Comparison of ENCODE assay signal across 13 mouse cellular contexts in the genomic region with DNA sequence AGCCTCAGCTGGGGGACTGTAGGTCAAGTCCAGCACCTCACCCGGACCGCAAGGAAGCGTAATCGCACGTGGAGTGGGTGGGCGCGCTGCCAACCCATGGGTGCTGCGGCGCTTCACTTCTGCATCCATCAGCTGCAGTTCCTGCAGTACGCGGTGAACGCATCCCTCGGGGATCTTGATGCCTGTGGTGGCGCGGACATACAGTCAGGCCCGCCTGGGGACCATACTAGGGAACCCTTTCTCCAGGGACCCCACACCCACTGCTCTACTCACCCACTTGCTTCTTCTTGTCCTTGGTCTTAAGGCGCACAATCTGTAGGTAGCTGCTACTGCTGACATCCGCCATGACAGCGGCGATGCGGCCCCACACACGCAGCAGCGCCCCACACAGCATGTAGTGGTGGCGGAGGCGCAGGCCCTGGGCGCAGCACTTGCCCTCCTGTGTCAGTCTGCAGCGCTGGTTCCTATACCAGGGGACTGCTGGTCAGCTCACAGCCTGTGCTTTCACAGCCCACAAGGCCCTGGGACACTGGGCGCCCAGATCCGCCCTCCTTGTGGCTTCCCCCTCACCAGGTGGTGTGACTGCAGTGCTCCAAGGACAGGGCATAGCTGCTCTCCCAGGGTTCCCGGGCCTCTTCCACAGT. TPM values are rescaled to one million over a fixed set of nuclear protein-coding genes. Genes with fewer than 3 reads are reported as not detected.
A peak's percentile ranks its signal among the peaks of the same experiment; 100 is the strongest.
DNase-seq lines count a peak whose midpoint lies in the region; ATAC-seq and TF ChIP-seq lines count a peak whose summit lies in the region.
"Had no signal": no experiment of that assay in that cellular context is flagged by ENCODE, and none has a peak within 500 bp of the region (broad histone marks: within the 10 kb centered on the region; RNA-seq: fewer than 3 reads in every experiment).

No protein-coding gene starts in this region.

- TF ChIP-seq CTCF in ES-Bruce4 (IDR thresholded peaks at IDR 0.05; ENCODE audit: low read depth, low read length): no peak

- no peak overlapping the region for H3K27ac ChIP-seq in intestine, embryonic 16.5 days (ENCODE audit: low read length)
- H3K27ac ChIP-seq in intestine, embryonic 15.5 days: no peak overlapping the region
- H3K27ac ChIP-seq in ES-Bruce4 (ENCODE audit: insufficient read depth, low read length): no peak overlapping the region
- H3K27ac ChIP-seq: forebrain, embryonic 12.5 days; midbrain, embryonic 15.5 days had no signal

- WGBS in intestine, embryonic 16.5 days: 73% methylated on average over 30 of the region's 30 CpGs
- 77% methylated on average over 30 of the region's 30 CpGs for WGBS in intestine, embryonic 15.5 days

- no peak overlapping the region for H3K4me3 ChIP-seq in intestine, embryonic 16.5 days (ENCODE audit: low read length)
- H3K4me3 ChIP-seq in intestine, embryonic 15.5 days (replicated peaks): no peak overlapping the region
- H3K4me3 ChIP-seq in megakaryocyte, embryonic 14.5 days (replicated peaks): peak overlapping the region; percentile 80
- peak overlapping the region; percentile 37 for H3K4me3 ChIP-seq in ES-Bruce4 (ENCODE audit: low read depth, low read length)
- H3K4me3 ChIP-seq: forebrain, embryonic 12.5 days; midbrain, embryonic 15.5 days had no signal

- no peaks in the 10 kb centered on the region for H3K9me3 ChIP-seq in intestine, embryonic 16.5 days (ENCODE audit: control insufficient read depth, low read length)
- no peaks in the 10 kb centered on the region for H3K9me3 ChIP-seq in intestine, embryonic 15.5 days
- no peaks in the 10 kb centered on the region for H3K9me3 ChIP-seq in megakaryocyte, embryonic 14.5 days
- H3K9me3 ChIP-seq in ES-Bruce4 (replicated peaks; ENCODE audit: control insufficient read depth, insufficient read depth, low read length, poor library complexity, severe bottlenecking): no peaks in the 10 kb centered on the region
- H3K9me3 ChIP-seq: forebrain, embryonic 12.5 days; midbrain, embryonic 15.5 days had no signal

- H3K36me3 ChIP-seq in intestine, embryonic 16.5 days (ENCODE audit: control insufficient read depth, insufficient read depth, low read length): peaks cover 20% of the 10 kb centered on the region
- H3K36me3 ChIP-seq in intestine, embryonic 15.5 days: peaks cover 44% of the 10 kb centered on the region
- H3K36me3 ChIP-seq in megakaryocyte, embryonic 14.5 days (replicated peaks; ENCODE audit: low read length): peaks cover 89% of the 10 kb centered on the region
- H3K36me3 ChIP-seq in ES-Bruce4 (ENCODE audit: control insufficient read depth, insufficient read depth, low read length, poor library complexity, severe bottlenecking): peaks cover 20% of the 10 kb centered on the region

- no peak for TF ChIP-seq POLR2A in ES-Bruce4 (IDR thresholded peaks at IDR 0.05; ENCODE audit: insufficient read depth, low read length)

- H3K27me3 ChIP-seq in intestine, embryonic 16.5 days (replicated peaks; ENCODE audit: control insufficient read depth, insufficient read depth, low read length): no peaks in the 10 kb centered on the region
- H3K27me3 ChIP-seq in intestine, embryonic 15.5 days (replicated peaks): no peaks in the 10 kb centered on the region
- no peaks in the 10 kb centered on the region for H3K27me3 ChIP-seq in megakaryocyte, embryonic 14.5 days (replicated peaks)
- H3K27me3 ChIP-seq in ES-Bruce4 (ENCODE audit: control insufficient read depth, insufficient read depth, low read length, poor library complexity, severe bottlenecking): no peaks in the 10 kb centered on the region
- H3K27me3 ChIP-seq: forebrain, embryonic 12.5 days; midbrain, embryonic 15.5 days had no signal

- no peak for ATAC-seq in intestine, embryonic 16.5 days
- no peak for ATAC-seq in intestine, embryonic 15.5 days
- ATAC-seq in megakaryocyte, adult 5-6 weeks (ENCODE audit: poor library complexity, severe bottlenecking): no peak
- ATAC-seq: lung, postnatal 0 days; midbrain, embryonic 15.5 days had no signal

- peak; percentile 37 to 66 for DNase-seq in adrenal gland, adult (ENCODE audit: inconsistent age in 2 of 2, low spot score in 1 of 2)
- no peak for DNase-seq in adrenal gland, postnatal 4 days (ENCODE audit: low spot score in 2 of 2)
- no peak for DNase-seq in urinary bladder, postnatal 4 days (ENCODE audit: low spot score in 2 of 2)
- DNase-seq: cerebellum, adult 2 months; heart, postnatal 4 days had no signal

- peak overlapping the region; percentile 33; the same call in 1 of the 2 replicates for H3K9ac ChIP-seq in intestine, embryonic 16.5 days (ENCODE audit: low read depth, low read length)
- no peak overlapping the region for H3K9ac ChIP-seq in intestine, embryonic 15.5 days
- H3K9ac ChIP-seq in ES-Bruce4 (ENCODE audit: low read depth, poor library complexity, severe bottlenecking): peak overlapping the region; percentile 52
- H3K9ac ChIP-seq: forebrain, embryonic 12.5 days; midbrain, embryonic 15.5 days had no signal

- no peak overlapping the region for H3K4me2 ChIP-seq in intestine, embryonic 16.5 days (ENCODE audit: low read depth, low read length)
- no peak overlapping the region for H3K4me2 ChIP-seq in intestine, embryonic 15.5 days (replicated peaks)
- H3K4me2 ChIP-seq: forebrain, embryonic 12.5 days; midbrain, embryonic 15.5 days had no signal

- peaks cover 16% of the 10 kb centered on the region for H3K4me1 ChIP-seq in intestine, embryonic 16.5 days (ENCODE audit: control insufficient read depth, insufficient read depth, low read length)
- H3K4me1 ChIP-seq in intestine, embryonic 15.5 days (replicated peaks): peaks cover 17% of the 10 kb centered on the region
- peaks cover 78% of the 10 kb centered on the region for H3K4me1 ChIP-seq in megakaryocyte, embryonic 14.5 days
- H3K4me1 ChIP-seq in ES-Bruce4 (ENCODE audit: control insufficient read depth, insufficient read depth, low read length): no peaks in the 10 kb centered on the region

- no peak for TF ChIP-seq EP300 in ES-Bruce4 (IDR thresholded peaks at IDR 0.05; ENCODE audit: insufficient read depth, low read depth, low read length)

RNA-seq across cellular contexts. Expression of gene Gpx4, which starts 10.8 kb away (rescaled TPM):
- 100 to 1,000 TPM; 576 to 622 TPM for total RNA-seq in adrenal gland, postnatal 4 days (2021)
- polyA plus RNA-seq in intestine, embryonic 16.5 days (2015; fragmentation: Nextera tagmentation; extraction: Ambion mirVana): 942 and 972 TPM in 2 replicates
- 712 and 771 TPM in 2 replicates for polyA plus RNA-seq in intestine, embryonic 15.5 days (2015; fragmentation: Nextera tagmentation; extraction: Ambion mirVana)
- polyA plus RNA-seq in megakaryocyte, embryonic 14.5 days (2012; ENCODE audit: insufficient read depth, low replicate concordance): 3,942 and 9,172 TPM in 2 replicates
- total RNA-seq in megakaryocyte, adult 5-6 weeks (2015): 259 and 303 TPM in 2 replicates
- 375 and 378 TPM in 2 replicates for total RNA-seq in megakaryocyte, adult 5-6 weeks (2017)
- 479 and 507 TPM in 2 replicates for polyA plus RNA-seq in ES-Bruce4 (2011; ENCODE audit: insufficient read depth, insufficient read length, low read depth, missing spikeins)

RNA-seq across cellular contexts. Expression of gene Polr2e, which starts 18.2 kb away (rescaled TPM):
- total RNA-seq in adrenal gland, postnatal 4 days (2021): 100 to 1,000 TPM; 103 to 112 TPM
- 190 and 212 TPM in 2 replicates for polyA plus RNA-seq in intestine, embryonic 16.5 days (2015; fragmentation: Nextera tagmentation; extraction: Ambion mirVana)
- polyA plus RNA-seq in intestine, embryonic 15.5 days (2015; fragmentation: Nextera tagmentation; extraction: Ambion mirVana): 206 and 218 TPM in 2 replicates
- 147 and 260 TPM in 2 replicates for polyA plus RNA-seq in megakaryocyte, embryonic 14.5 days (2012; ENCODE audit: insufficient read depth, low replicate concordance)
- total RNA-seq in megakaryocyte, adult 5-6 weeks (2015): 70.2 and 70.7 TPM in 2 replicates
- total RNA-seq in megakaryocyte, adult 5-6 weeks (2017): 58.4 and 69.2 TPM in 2 replicates
- polyA plus RNA-seq in ES-Bruce4 (2011; ENCODE audit: insufficient read depth, insufficient read length, low read depth, missing spikeins): 176 and 180 TPM in 2 replicates

RNA-seq across cellular contexts. Expression of gene Arhgap45, which starts 41.4 kb away (rescaled TPM):
- total RNA-seq in adrenal gland, postnatal 4 days (2021): 1 to 10 TPM; 7.1 to 8.5 TPM
- 6.0 and 7.3 TPM in 2 replicates for polyA plus RNA-seq in intestine, embryonic 16.5 days (2015; fragmentation: Nextera tagmentation; extraction: Ambion mirVana)
- polyA plus RNA-seq in intestine, embryonic 15.5 days (2015; fragmentation: Nextera tagmentation; extraction: Ambion mirVana): 6.3 and 6.5 TPM in 2 replicates
- polyA plus RNA-seq in megakaryocyte, embryonic 14.5 days (2012; ENCODE audit: insufficient read depth, low replicate concordance): 375 and 477 TPM in 2 replicates
- 135 and 140 TPM in 2 replicates for total RNA-seq in megakaryocyte, adult 5-6 weeks (2015)
- total RNA-seq in megakaryocyte, adult 5-6 weeks (2017): 235 and 237 TPM in 2 replicates
- 6.5 and 6.9 TPM in 2 replicates for polyA plus RNA-seq in ES-Bruce4 (2011; ENCODE audit: insufficient read depth, insufficient read length, low read depth, missing spikeins)

RNA-seq across cellular contexts. Expression of gene Sbno2, which starts 47.6 kb away (rescaled TPM):
- 10 to 100 TPM; 51.7 to 53.2 TPM for total RNA-seq in adrenal gland, postnatal 4 days (2021)
- polyA plus RNA-seq in intestine, embryonic 16.5 days (2015; fragmentation: Nextera tagmentation; extraction: Ambion mirVana): 13.4 and 14.3 TPM in 2 replicates
- polyA plus RNA-seq in intestine, embryonic 15.5 days (2015; fragmentation: Nextera tagmentation; extraction: Ambion mirVana): 12.8 and 14.0 TPM in 2 replicates
- 151 and 347 TPM in 2 replicates for polyA plus RNA-seq in megakaryocyte, embryonic 14.5 days (2012; ENCODE audit: insufficient read depth, low replicate concordance)
- total RNA-seq in megakaryocyte, adult 5-6 weeks (2015): 32.4 and 33.0 TPM in 2 replicates
- total RNA-seq in megakaryocyte, adult 5-6 weeks (2017): 41.9 and 46.7 TPM in 2 replicates
- 36.1 and 37.3 TPM in 2 replicates for polyA plus RNA-seq in ES-Bruce4 (2011; ENCODE audit: insufficient read depth, insufficient read length, low read depth, missing spikeins)

RNA-seq across cellular contexts. Expression of gene Stk11, which starts 57.8 kb away (rescaled TPM):
- total RNA-seq in adrenal gland, postnatal 4 days (2021): 100 to 1,000 TPM; 130 to 139 TPM
- 13.8 and 15.7 TPM in 2 replicates for polyA plus RNA-seq in intestine, embryonic 16.5 days (2015; fragmentation: Nextera tagmentation; extraction: Ambion mirVana)
- 14.4 and 21.2 TPM in 2 replicates for polyA plus RNA-seq in intestine, embryonic 15.5 days (2015; fragmentation: Nextera tagmentation; extraction: Ambion mirVana)
- polyA plus RNA-seq in megakaryocyte, embryonic 14.5 days (2012; ENCODE audit: insufficient read depth, low replicate concordance): 153 and 200 TPM in 2 replicates
- total RNA-seq in megakaryocyte, adult 5-6 weeks (2015): 58.0 and 60.7 TPM in 2 replicates
- 142 and 146 TPM in 2 replicates for total RNA-seq in megakaryocyte, adult 5-6 weeks (2017)
- 70.3 and 91.6 TPM in 2 replicates for polyA plus RNA-seq in ES-Bruce4 (2011; ENCODE audit: insufficient read depth, insufficient read length, low read depth, missing spikeins)

Comparison
In these comparisons a context has a peak if more than half of its experiments do, and no peak if none do; other contexts are left out.
1. DNase-seq: peak in adrenal gland, adult (2 of 2); none in adrenal gland, postnatal 4 days (0 of 2) and urinary bladder, postnatal 4 days (0 of 2).
2. H3K4me3 ChIP-seq: peak in megakaryocyte, embryonic 14.5 days (single experiment) and ES-Bruce4 (single experiment); none in intestine, embryonic 16.5 days (single experiment) and intestine, embryonic 15.5 days (single experiment).
3. RNA of gene Arhgap45, which starts 41.4 kb away (polyA plus RNA-seq): 375 to 477 TPM in megakaryocyte, embryonic 14.5 days; 6.0 to 7.3 TPM in intestine, embryonic 16.5 days, 6.3 to 6.5 TPM in intestine, embryonic 15.5 days and 6.5 to 6.9 TPM in ES-Bruce4; every median in the first group is over 10 times any median in the second.